Mouse (Mus musculus) kidney, embryonic 14.5 days (tissue): ENCODE data around the gene Gm28490. TPM values are rescaled to one million over a fixed set of nuclear protein-coding genes. Genes with fewer than 3 reads are reported as not detected.
"Not testable (repeated sequence)": the region's sequence is repeated elsewhere in the genome, so short reads cannot be mapped to it uniquely, and the experiment has no call there.

Experiments
- ATAC-seq: fragments of 200-750 bp; cut with Nextera tagmentation; 2 replicates; pipeline ENCODE4 v1.8.0; 2017; ENCODE audit warnings: moderate number of reproducible peaks, mild to moderate bottlenecking, moderate TSS enrichment, moderate library complexity; ENCODE audit not compliant: low FRiP score, low TSS enrichment
- H3K27ac ChIP-seq: fragments of 300-500 bp; sonication (generic); 2 replicates; pipeline ENCODE4 v1.5.1; 2014; ENCODE audit warnings: low read depth, mild to moderate bottlenecking, low read length, moderate library complexity, mixed read lengths
- H3K27me3 ChIP-seq: fragments of 300-500 bp; sonication (generic); 2 replicates; pipeline ENCODE4 v1.6.1; 2014; ENCODE audit warnings: mild to moderate bottlenecking, low read length; ENCODE audit not compliant: control insufficient read depth, insufficient read depth
- H3K36me3 ChIP-seq: fragments of 300-500 bp; sonication (generic); 2 replicates; pipeline ENCODE4 v1.6.1; 2014; ENCODE audit warnings: low read length, mixed read lengths; ENCODE audit not compliant: control insufficient read depth, insufficient read depth
- H3K4me1 ChIP-seq: fragments of 300-500 bp; sonication (generic); 2 replicates; pipeline ENCODE4 v1.6.1; 2014; ENCODE audit warnings: low read length, mixed read lengths; ENCODE audit not compliant: control insufficient read depth, insufficient read depth
- H3K4me2 ChIP-seq: fragments of 300-500 bp; sonication (generic); replicated peaks from 2 replicates; pipeline ENCODE4 v1.6.1; 2014; ENCODE audit warnings: low read depth, mild to moderate bottlenecking, low read length
- H3K4me3 ChIP-seq: fragments of 300-500 bp; sonication (generic); 2 replicates; pipeline ENCODE4 v1.5.1; 2014; ENCODE audit warnings: mild to moderate bottlenecking, low read length
- H3K9ac ChIP-seq: fragments of 300-500 bp; sonication (generic); 2 replicates; pipeline ENCODE4 v1.6.1; 2014; ENCODE audit warnings: low read depth, mild to moderate bottlenecking, low read length, moderate library complexity
- H3K9me3 ChIP-seq: fragments of 300-500 bp; sonication (generic); 2 replicates; pipeline ENCODE4 v1.6.1; 2016; ENCODE audit warnings: low read length; ENCODE audit not compliant: control insufficient read depth
- WGBS: fragments of 180-500 bp; shearing (Covaris S2); extraction: QIAGEN DNeasy Blood & Tissue Kit; methylation state at CpG from one replicate; pipeline ENCODE4 v1.1.7; 2014; 5-methylcytosine and 5-hydroxymethylcytosine counted together
- polyA plus RNA-seq: library from polyadenylated mRNA; unstranded; fragments of >200 nt; fragmentation: Nextera tagmentation; extraction: Ambion mirVana; gene quantifications from 2 replicates; pipeline ENCODE4 v1.2.1, GENCODE M21; 2014

The Gm28490 gene
- polyA plus RNA-seq, result not detected in 2 replicates

DNA sequence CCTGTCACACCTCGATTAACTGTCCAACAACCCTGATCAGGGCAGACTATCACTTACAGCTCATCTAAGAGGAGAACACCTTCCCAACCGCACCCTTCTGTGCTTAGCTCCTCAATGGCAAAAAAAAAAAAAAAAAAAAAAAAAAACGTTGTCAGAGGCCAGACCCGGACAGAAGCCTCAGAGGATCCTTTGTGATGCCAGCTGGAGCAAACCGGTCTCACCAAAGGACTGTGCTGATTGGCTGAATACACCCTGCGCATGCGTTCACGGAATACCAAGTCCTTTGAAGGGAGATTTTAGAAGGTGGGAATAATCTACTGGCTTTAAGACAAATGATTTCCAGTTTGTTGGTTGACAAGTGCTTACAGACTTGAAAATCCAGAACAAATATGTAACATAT lies at the start of gene Gm28490:
TSS of gene Gm28490 (minus strand) at position 101 of the 400 bp plus-strand sequence.
- no CpG with 5 or more reads among the region's 8 CpGs for WGBS
- not testable (repeated sequence) for H3K27me3 ChIP-seq, H3K4me2 ChIP-seq, H3K9me3 ChIP-seq, H3K36me3 ChIP-seq, H3K4me3 ChIP-seq, H3K4me1 ChIP-seq, ATAC-seq, H3K9ac ChIP-seq, H3K27ac ChIP-seq
